Mouse (Mus musculus): Measurements from ENCODE around the gene Gm18596.
"Not testable (repeated sequence)": the region's sequence is repeated elsewhere in the genome, so short reads cannot be mapped to it uniquely, and the experiment has no call there.

GRCm38 (mm10) chr10:77771225-77771624 is 28.8 kb upstream of the Gm18596 start, which contains the start of gene Gm3238:
- not testable (repeated sequence) for TF ChIP-seq CTCF, POLR2A (IDR thresholded peaks at IDR 0.05; ENCODE audit: insufficient read depth, low read depth, low read length)

All from olfactory bulb, adult 2 months (tissue).